Mouse (Mus musculus) liver, postnatal 0 days (tissue): ENCODE measurements at regions not wholly inside any gene's neighbourhood (a gene's known extent, or its start where the extent isn't known, plus 50 kb on each side); places are given as distances from the start of the nearest gene placed in this dataset.

Source experiments
- CTCF ChIP-seq: sonication (generic); IDR thresholded peaks from 2 replicates; pipeline ENCODE4 v1.5.1; 2016; ENCODE audit warnings: antibody characterized with exemption, low read depth
- EP300 ChIP-seq: IDR thresholded peaks from 2 replicates; pipeline ENCODE4 v1.6.1; 2016; ENCODE audit warnings: antibody characterized with exemption, low read depth, mild to moderate bottlenecking

DNA sequence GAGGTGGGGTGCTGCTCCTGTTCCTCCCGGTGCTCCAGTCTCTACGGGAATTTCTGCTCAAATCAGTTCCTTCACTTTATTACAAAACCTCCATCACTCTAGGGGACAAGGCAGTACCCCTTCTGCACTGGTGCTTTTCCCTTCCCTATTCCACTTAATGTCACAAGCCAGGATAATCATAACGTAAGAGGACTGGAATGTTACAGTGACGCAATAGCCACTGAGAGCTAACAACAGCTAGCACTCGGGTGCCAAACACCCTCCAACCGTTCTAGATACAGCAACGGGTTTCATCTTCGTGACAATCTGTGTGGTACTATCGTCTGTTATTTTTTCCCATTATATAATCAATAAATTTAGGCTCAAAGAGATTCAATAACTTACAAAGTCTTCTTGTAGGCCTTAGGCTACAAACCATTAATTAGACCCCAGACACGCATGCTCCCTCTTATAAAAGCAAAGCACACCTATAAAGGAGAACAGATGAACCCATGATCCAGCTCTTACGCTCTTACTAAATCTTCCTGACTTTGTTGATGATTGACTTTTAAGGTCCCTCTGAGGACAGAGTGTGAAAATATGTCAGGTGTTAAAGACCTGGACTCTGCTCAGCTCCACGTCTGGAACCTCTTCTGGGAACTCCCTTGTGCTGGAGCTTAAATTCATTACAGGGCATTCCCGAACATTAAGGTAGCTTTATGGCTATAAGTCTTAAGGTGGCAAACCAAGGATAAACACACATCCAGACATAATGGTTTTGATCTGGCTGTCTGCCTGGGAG, 65.0 kb downstream of the Areg start:
- TF ChIP-seq EP300 (no peak), CTCF (no peak)
